8 mouse cellular contexts compared by ENCODE assay signal in genomic region chr8:53638495-53639171, GRCm38 (mm10). TPM values are rescaled to one million over a fixed set of nuclear protein-coding genes. Genes with fewer than 3 reads are reported as not detected.
DNase-seq lines count a peak whose midpoint lies in the region; ATAC-seq and TF ChIP-seq lines count a peak whose summit lies in the region.

TSS of gene Neil3 (minus strand) at chr8:53639065.

- H3K4me2 ChIP-seq in forebrain, embryonic 12.5 days: peak within 1 kb of the TSS; percentile 73

- peak; percentile 97 for ATAC-seq in forebrain, embryonic 12.5 days (ENCODE audit: low FRiP score)

- H3K27ac ChIP-seq in ES-E14 (ENCODE audit: insufficient read depth, low read depth, low read length, poor library complexity, severe bottlenecking): no peak within 1 kb of the TSS
- H3K27ac ChIP-seq in forebrain, embryonic 12.5 days: no peak within 1 kb of the TSS

- no peaks in the 10 kb centered on the region for H3K4me1 ChIP-seq in ES-E14 (ENCODE audit: control insufficient read depth in 2 of 2, insufficient read depth in 2 of 2, low read length in 2 of 2, poor library complexity in 1 of 2)
- H3K4me1 ChIP-seq in forebrain, embryonic 12.5 days: peaks cover 12% of the 10 kb centered on the region

- H3K9me3 ChIP-seq in ES-E14 (ENCODE audit: control insufficient read depth, insufficient read depth, low read depth, low read length): no peaks in the 10 kb centered on the region
- H3K9me3 ChIP-seq in forebrain, embryonic 12.5 days: no peaks in the 10 kb centered on the region

- in situ Hi-C loops in ES-E14 (cut with MboI; ENCODE audit: low sequenced_read_pairs in 2 of 2, unreplicated experiment in 2 of 2): no loop called here

- no peaks in the 10 kb centered on the region for H3K27me3 ChIP-seq in forebrain, embryonic 12.5 days

- H3K9ac ChIP-seq in ES-E14 (ENCODE audit: insufficient read depth, low read depth, low read length, poor library complexity, severe bottlenecking): peak within 1 kb of the TSS; percentile 85
- H3K9ac ChIP-seq in forebrain, embryonic 12.5 days: peak within 1 kb of the TSS; percentile 46

- H3K36me3 ChIP-seq in ES-E14 (ENCODE audit: control insufficient read depth, insufficient read depth, low read length, poor library complexity, severe bottlenecking): no peaks in the 10 kb centered on the region
- H3K36me3 ChIP-seq in forebrain, embryonic 12.5 days (replicated peaks): no peaks in the 10 kb centered on the region

- WGBS in forebrain, embryonic 12.5 days: under 1% methylated on average over 26 of the region's 26 CpGs
- WGBS in large intestine, adult 2 months: 1% methylated on average over 26 of the region's 26 CpGs

- intact Hi-C loops in heart, postnatal 14 days (cut with DNase I): no loop called here

- peak within 1 kb of the TSS; percentile 78 to 85 for H3K4me3 ChIP-seq in ES-E14 (ENCODE audit: insufficient read depth in 1 of 2, low read depth in 1 of 2, low read length in 2 of 2, poor library complexity in 1 of 2, severe bottlenecking in 1 of 2)
- H3K4me3 ChIP-seq in forebrain, embryonic 12.5 days (replicated peaks): peak within 1 kb of the TSS; percentile 57

- DNase-seq in ES-E14 (ENCODE audit: low read depth, low spot score): peak; percentile 70
- peak; percentile 70 for DNase-seq in c-Kit-positive CD71-negative TER-119-negative erythroid progenitor cells, embryonic 14.5 days (ENCODE audit: low read depth)
- DNase-seq in heart, postnatal 14 days: peak; percentile 86 to 89
- DNase-seq in large intestine, adult 2 months (ENCODE audit: low read depth, low spot score): peak; percentile 61
- DNase-seq in lung, postnatal 25 days (ENCODE audit: low spot score): peak; percentile 82
- peak; percentile 85 for DNase-seq in retina, embryonic 14.5 days (ENCODE audit: low spot score)
- peak; percentile 57 to 64 for DNase-seq in urinary bladder, adult 18-20 months (ENCODE audit: low spot score in 2 of 2)

TF ChIP-seq in ES-E14, 5 proteins besides CTCF, POLR2A, EP300 and RAD21:
- no peak for TF ChIP-seq HCFC1 (IDR thresholded peaks at IDR 0.05; ENCODE audit: borderline replicate concordance, insufficient read depth, low read length)
- TF ChIP-seq CHD2 (IDR thresholded peaks at IDR 0.05; ENCODE audit: low read depth, low read length): no peak
- no peak for TF ChIP-seq ZNF384 (IDR thresholded peaks at IDR 0.05; ENCODE audit: low read depth, low read length)
- TF ChIP-seq MAFK (IDR thresholded peaks at IDR 0.05; ENCODE audit: insufficient read depth, low read depth, low read length): no peak
- no peak for TF ChIP-seq ZC3H11A (IDR thresholded peaks at IDR 0.05; ENCODE audit: borderline replicate concordance, low read depth, low read length)

RNA-seq across cellular contexts. Expression of gene Neil3, which starts in this region (rescaled TPM):
- 3.0 and 4.0 TPM in 2 replicates for total RNA-seq in ES-E14 (2012; rRNA removed)
- polyA plus RNA-seq in forebrain, embryonic 12.5 days (2016; fragmentation: Nextera tagmentation; extraction: Ambion mirVana): 29.7 and 32.8 TPM in 2 replicates
- 1 to 10 TPM; 2.3 to 2.5 TPM for total RNA-seq in heart, postnatal 14 days (2021)
- 2.1 and 3.0 TPM in 2 replicates for polyA plus RNA-seq in large intestine, adult 2 months (2012; rRNA removed)
